Comparison of ENCODE assay signal across 13 mouse cellular contexts in genomic region chr11:118540411-118541026, GRCm38 (mm10).
A peak's percentile ranks its signal among the peaks of the same experiment; 100 is the strongest.
DNase-seq lines count a peak whose midpoint lies in the region; ATAC-seq and TF ChIP-seq lines count a peak whose summit lies in the region.
"Had no signal": no experiment of that assay in that cellular context is flagged by ENCODE, and none has a peak within 500 bp of the region (broad histone marks: within the 10 kb centered on the region; RNA-seq: fewer than 3 reads in every experiment).

No protein-coding gene starts in this region.

- no peak for TF ChIP-seq CTCF in lung, adult 2 months (IDR thresholded peaks at IDR 0.05; ENCODE audit: insufficient read depth, low read length)

- no peaks in the 10 kb centered on the region for H3K9me3 ChIP-seq in forebrain, embryonic 12.5 days
- no peaks in the 10 kb centered on the region for H3K9me3 ChIP-seq in neural tube, embryonic 15.5 days (replicated peaks)
- H3K9me3 ChIP-seq: limb, embryonic 13.5 days had no signal

- H3K9ac ChIP-seq in forebrain, embryonic 12.5 days: no peak overlapping the region
- no peak overlapping the region for H3K9ac ChIP-seq in neural tube, embryonic 15.5 days (replicated peaks)
- H3K9ac ChIP-seq: limb, embryonic 13.5 days had no signal

- no peak for ATAC-seq in forebrain, embryonic 12.5 days (ENCODE audit: low FRiP score)
- ATAC-seq in neural tube, embryonic 15.5 days (ENCODE audit: low FRiP score): no peak

- TF ChIP-seq POLR2A in lung, adult 2 months (IDR thresholded peaks at IDR 0.05; ENCODE audit: borderline replicate concordance, extremely low read depth, low read depth, low read length): no peak

- peak; percentile 27 for DNase-seq in 3T3-L1 (ENCODE audit: low read depth, low spot score)
- DNase-seq in NIH3T3 (ENCODE audit: low read depth): peak; percentile 7
- DNase-seq in kidney, adult 8-10 months: peak; percentile 53 to 66
- DNase-seq in lung, adult 2 months: peak; percentile 25
- no peak for DNase-seq in gastrocnemius, postnatal 25 days
- DNase-seq in gastrocnemius, adult 18-20 months (ENCODE audit: low spot score): no peak
- DNase-seq: cerebellum, postnatal 10 days; gastrocnemius, postnatal 36 days; heart, postnatal 10 days; right cerebral cortex, adult 18-20 months had no signal

- 40% methylated on average over 12 of the region's 12 CpGs for WGBS in lung, adult 2 months
- 72% methylated on average over 12 of the region's 12 CpGs for whole genome bisulfite sequencing in forebrain, embryonic 12.5 days
- WGBS in neural tube, embryonic 15.5 days: 77% methylated on average over 12 of the region's 12 CpGs

- H3K4me3 ChIP-seq in lung, adult 2 months (replicated peaks; ENCODE audit: extremely low read depth, low read depth, low read length): no peak overlapping the region
- H3K4me3 ChIP-seq in forebrain, embryonic 12.5 days (replicated peaks): no peak overlapping the region
- H3K4me3 ChIP-seq in neural tube, embryonic 15.5 days (replicated peaks): no peak overlapping the region
- H3K4me3 ChIP-seq: limb, embryonic 13.5 days had no signal

- no peak overlapping the region for H3K4me2 ChIP-seq in forebrain, embryonic 12.5 days
- no peak overlapping the region for H3K4me2 ChIP-seq in neural tube, embryonic 15.5 days
- H3K4me2 ChIP-seq: limb, embryonic 13.5 days had no signal

- H3K36me3 ChIP-seq in forebrain, embryonic 12.5 days (replicated peaks): no peaks in the 10 kb centered on the region
- no peaks in the 10 kb centered on the region for H3K36me3 ChIP-seq in neural tube, embryonic 15.5 days
- H3K36me3 ChIP-seq: limb, embryonic 13.5 days had no signal

- H3K4me1 ChIP-seq in lung, adult 2 months (ENCODE audit: control insufficient read depth, insufficient read depth, low read length): no peaks in the 10 kb centered on the region
- peaks cover 11% of the 10 kb centered on the region for H3K4me1 ChIP-seq in forebrain, embryonic 12.5 days
- peaks cover 41% of the 10 kb centered on the region for H3K4me1 ChIP-seq in neural tube, embryonic 15.5 days
- H3K4me1 ChIP-seq: limb, embryonic 13.5 days had no signal

- H3K27me3 ChIP-seq in forebrain, embryonic 12.5 days: peaks cover 11% of the 10 kb centered on the region; the same call in 1 of the 2 replicates
- no peaks in the 10 kb centered on the region for H3K27me3 ChIP-seq in neural tube, embryonic 15.5 days (replicated peaks)

- no peak overlapping the region for H3K27ac ChIP-seq in forebrain, embryonic 12.5 days
- H3K27ac ChIP-seq in neural tube, embryonic 15.5 days (replicated peaks): no peak overlapping the region
- H3K27ac ChIP-seq: limb, embryonic 13.5 days had no signal

Comparison
In these comparisons a context has a peak if more than half of its experiments do, and no peak if none do; other contexts are left out.
1. DNase-seq: peak in 3T3-L1 (single experiment), NIH3T3 (single experiment), kidney, adult 8-10 months (2 of 2) and lung, adult 2 months (single experiment); none in gastrocnemius, postnatal 25 days (single experiment) and gastrocnemius, adult 18-20 months (single experiment).